Mouse (Mus musculus): ENCODE results near the gene Plxnb1. TPM values are rescaled to one million over a fixed set of nuclear protein-coding genes. Genes with fewer than 3 reads are reported as not detected.
A peak's percentile ranks its signal among the peaks of the same experiment; 100 is the strongest.

The Plxnb1 gene
- total RNA-seq, 1 experiment from 2014 or later: 223 TPM

- DNase-seq: no peak
Observed at GRCm38 (mm10) chr9:109060898-109061295, 34.3 kb upstream of the Plxnb1 start.

- DNase-seq: no peak
Observed at GRCm38 (mm10) chr9:109068095-109068735, 27.0 kb upstream of the Plxnb1 start.

GRCm38 (mm10) chr9:109073661-109074573 lies 21.3 kb upstream of the Plxnb1 start, which contains the start of gene Atrip:
Gene Atrip (minus strand): TSS chr9:109074124.
- peak; percentile 95 for DNase-seq

- no peak for DNase-seq
Observed at GRCm38 (mm10) chr9:109080516-109080915, 14.7 kb upstream of the Plxnb1 start.

GRCm38 (mm10) chr9:109081749-109082123 lies 13.5 kb upstream of the Plxnb1 start:
- DNase-seq: no peak

GRCm38 (mm10) chr9:109082124-109082800 lies 12.9 kb upstream of the Plxnb1 start, which contains the start of the genes Ccdc51 and Tma7:
Gene Ccdc51 (plus strand): TSS chr9:109082493.
Gene Tma7 (minus strand): TSS chr9:109082587.
- DNase-seq: peak; percentile 86

- no peak for DNase-seq
Observed at GRCm38 (mm10) chr9:109084922-109085321, 10.3 kb upstream of the Plxnb1 start.

GRCm38 (mm10) chr9:109087987-109088386 lies 7.2 kb upstream of the Plxnb1 start:
- no peak for DNase-seq

- no peak for DNase-seq
Observed at GRCm38 (mm10) chr9:109090446-109090845, 4.7 kb upstream of the Plxnb1 start.

GRCm38 (mm10) chr9:109091802-109092201 lies 3.4 kb upstream of the Plxnb1 start:
- no peak for DNase-seq

- DNase-seq: no peak
Observed at GRCm38 (mm10) chr9:109092799-109093198, 2.4 kb upstream of the Plxnb1 start.

- peak; percentile 32 for DNase-seq
Observed at GRCm38 (mm10) chr9:109093786-109094552, 1.2 kb upstream of the Plxnb1 start.

GRCm38 (mm10) chr9:109094553-109095136 lies 544 bp upstream of the Plxnb1 start:
- peak; percentile 7 for DNase-seq

GRCm38 (mm10) chr9:109096251-109096661 lies 1.1 kb downstream of the Plxnb1 start:
- DNase-seq: peak; percentile 30

- peak; percentile 27 for DNase-seq
Observed at GRCm38 (mm10) chr9:109096856-109097255, 1.7 kb downstream of the Plxnb1 start.

- DNase-seq: peak; percentile 2
Observed at GRCm38 (mm10) chr9:109097291-109097690, 2.1 kb downstream of the Plxnb1 start.

- peak; percentile 63 for DNase-seq
Observed at GRCm38 (mm10) chr9:109097831-109098230, 2.6 kb downstream of the Plxnb1 start.

GRCm38 (mm10) chr9:109098366-109098765 lies 3.2 kb downstream of the Plxnb1 start:
- DNase-seq: peak; percentile 2

- DNase-seq: peak; percentile 78
Observed at GRCm38 (mm10) chr9:109098969-109099368, 3.8 kb downstream of the Plxnb1 start.

- DNase-seq: peak; percentile 14
Observed at GRCm38 (mm10) chr9:109100307-109100928, 5.2 kb downstream of the Plxnb1 start.

- DNase-seq: peak; percentile 9
Observed at GRCm38 (mm10) chr9:109101933-109102445, 6.8 kb downstream of the Plxnb1 start.

Measured in adrenal gland, postnatal 25 days (tissue).